Mouse (Mus musculus) left cerebral cortex, postnatal 36 days (tissue): ENCODE data around the gene Tigd4. TPM values are rescaled to one million over a fixed set of nuclear protein-coding genes. Genes with fewer than 3 reads are reported as not detected.

Experiments used
- DNase-seq, 2 experiments: peaks; one replicate each; pipeline ENCODE4 v3.0.0; 2021 to 2022; ENCODE audit warnings: low spot score in 2 of 2, mixed read lengths in 1 of 2
- intact Hi-C: fragments of 180-260 bp; cut with DNase I; formaldehyde crosslinking; loops from one replicate; pipeline ENCODE4 v1.15.1; 2025
- total RNA-seq, 2 experiments: library from RNA; stranded (reverse); gene quantifications; 2 replicates each; pipeline ENCODE4 v1.2.3; 2021

The Tigd4 gene
- total RNA-seq, 2 experiments from 2014 or later = 0.10 TPM; not detected in 1

- intact Hi-C loops = no loop called here
- DNase-seq = no peak
These were observed 53.0 kb downstream of the Tigd4 start for GRCm38 (mm10) chr3:84646331-84646845.

Other genes starting within 250 kb of the Tigd4 start
- 1 to 10 TPM; 4.1 to 4.6 TPM for gene Fhdc1, start 113.1 kb upstream of the Tigd4 start, total RNA-seq
- 10 to 100 TPM; 16.7 to 17.4 TPM for gene Arfip1, start 10.9 kb upstream of the Tigd4 start, total RNA-seq
- gene Tmem154, start 72.6 kb downstream of the Tigd4 start, total RNA-seq = under 1 TPM; 0.20 to 0.32 TPM
- 100 to 1,000 TPM; 247 to 264 TPM for gene Fbxw7, start 221.7 kb downstream of the Tigd4 start, total RNA-seq